ENCODE assay signal across 10 mouse cellular contexts in genomic region chr3:96558668-96559196, GRCm38 (mm10). TPM values are rescaled to one million over a fixed set of nuclear protein-coding genes. Genes with fewer than 3 reads are reported as not detected.
DNase-seq lines count a peak whose midpoint lies in the region; ATAC-seq and TF ChIP-seq lines count a peak whose summit lies in the region.
"Had no signal": no experiment of that assay in that cellular context is flagged by ENCODE, and none has a peak within 500 bp of the region (broad histone marks: within the 10 kb centered on the region; RNA-seq: fewer than 3 reads in every experiment).

No protein-coding gene starts in this region.

- peaks cover 52% of the 10 kb centered on the region for H3K4me1 ChIP-seq in G1E (ENCODE audit: insufficient read depth, low read depth, low read length)
- H3K4me1 ChIP-seq in heart, embryonic 15.5 days (replicated peaks) = peaks cover 40% of the 10 kb centered on the region
- H3K4me1 ChIP-seq in liver, embryonic 14.5 days (replicated peaks; ENCODE audit: control insufficient read depth in 2 of 2, insufficient read depth in 2 of 2, low read length in 1 of 2) = peaks cover 10 to 16% of the 10 kb centered on the region in 2 experiments

- H3K27me3 ChIP-seq in G1E (ENCODE audit: insufficient read depth, low read length) = no peaks in the 10 kb centered on the region
- no peaks in the 10 kb centered on the region for H3K27me3 ChIP-seq in heart, embryonic 15.5 days
- no peaks in the 10 kb centered on the region for H3K27me3 ChIP-seq in liver, embryonic 14.5 days (ENCODE audit: control insufficient read depth, insufficient read depth, low read length)
- H3K27me3 ChIP-seq: Patski had no signal

- H3K27ac ChIP-seq in gastrocnemius, adult 2 months = peak overlapping the region; percentile 99
- H3K27ac ChIP-seq in heart, embryonic 15.5 days = peak overlapping the region; percentile 96
- peak overlapping the region; percentile 90 for H3K27ac ChIP-seq in liver, embryonic 14.5 days

- intact Hi-C loops in gastrocnemius, adult 2 months (cut with DNase I) = no loop called here
- intact Hi-C loops in gastrocnemius, postnatal 14 days (cut with DNase I; ENCODE audit: low total_unique reads) = no loop called here

- no peak for TF ChIP-seq EP300 in liver, embryonic 14.5 days (IDR thresholded peaks at IDR 0.05; ENCODE audit: low read depth)

- DNase-seq in gastrocnemius, adult 2 months = no peak
- no peak for DNase-seq in gastrocnemius, postnatal 14 days
- DNase-seq in G1E (ENCODE audit: low spot score) = no peak
- no peak for DNase-seq in liver, embryonic 14.5 days (ENCODE audit: low read depth in 3 of 3, low spot score in 3 of 3)
- DNase-seq in left cerebral cortex, adult 18-20 months (ENCODE audit: low spot score in 2 of 2) = no peak
- DNase-seq in adrenal gland, postnatal 4 days (ENCODE audit: low spot score in 2 of 2) = no peak
- no peak for DNase-seq in spleen, postnatal 10 days (ENCODE audit: low spot score in 2 of 2)

- peak overlapping the region; percentile 91 for H3K4me3 ChIP-seq in gastrocnemius, adult 2 months
- peak overlapping the region; percentile 80 for H3K4me3 ChIP-seq in G1E (ENCODE audit: low read depth, low read length)
- H3K4me3 ChIP-seq in heart, embryonic 15.5 days = peak overlapping the region; percentile 73
- peak overlapping the region; percentile 89 to 99 for H3K4me3 ChIP-seq in liver, embryonic 14.5 days (ENCODE audit: insufficient read depth in 1 of 2, low read depth in 2 of 2, low read length in 2 of 2)

- ATAC-seq in G1E (ENCODE audit: extremely low read depth, insufficient number of reproducible peaks, low FRiP score, poor library complexity, severe bottlenecking) = no peak
- ATAC-seq in heart, embryonic 15.5 days (replicated peaks; ENCODE audit: insufficient number of reproducible peaks, insufficient read depth, low FRiP score, low read depth) = no peak
- ATAC-seq in liver, embryonic 14.5 days (ENCODE audit: insufficient read depth) = no peak
- ATAC-seq: Patski had no signal

- 10% methylated on average over 10 of the region's 10 CpGs for WGBS in heart, embryonic 15.5 days
- 9% methylated on average over 10 of the region's 10 CpGs for WGBS in liver, embryonic 14.5 days (ENCODE audit: insufficient replicate concordance)

- H3K36me3 ChIP-seq in G1E (replicated peaks) = peaks cover 28% of the 10 kb centered on the region
- H3K36me3 ChIP-seq in heart, embryonic 15.5 days = peaks cover 20% of the 10 kb centered on the region
- peaks cover 15% of the 10 kb centered on the region for H3K36me3 ChIP-seq in liver, embryonic 14.5 days (replicated peaks; ENCODE audit: control insufficient read depth, insufficient read depth, low read depth)

- TF ChIP-seq CTCF in gastrocnemius, adult 2 months (IDR thresholded peaks at IDR 0.05) = no peak
- TF ChIP-seq CTCF in G1E (IDR thresholded peaks at IDR 0.05; ENCODE audit: low read depth, low read length) = no peak
- no peak for TF ChIP-seq CTCF in liver, embryonic 14.5 days (IDR thresholded peaks at IDR 0.05; ENCODE audit: low read depth)

- H3K9me3 ChIP-seq in G1E (replicated peaks) = no peaks in the 10 kb centered on the region
- H3K9me3 ChIP-seq in heart, embryonic 15.5 days (replicated peaks) = no peaks in the 10 kb centered on the region
- H3K9me3 ChIP-seq in liver, embryonic 14.5 days (ENCODE audit: control insufficient read depth, low read length) = no peaks in the 10 kb centered on the region

- H3K4me2 ChIP-seq in heart, embryonic 15.5 days = peak overlapping the region; percentile 66
- peak overlapping the region; percentile 99 for H3K4me2 ChIP-seq in liver, embryonic 14.5 days (ENCODE audit: low read depth)

- H3K9ac ChIP-seq in heart, embryonic 15.5 days = peak overlapping the region; percentile 90
- peak overlapping the region; percentile 97 for H3K9ac ChIP-seq in liver, embryonic 14.5 days (replicated peaks)

RNA-seq across cellular contexts. Expression of gene Txnip, which starts 1.0 kb away (rescaled TPM):
- total RNA-seq in gastrocnemius, adult 2 months (2021) = 100 to 1,000 TPM; 541 to 557 TPM
- total RNA-seq in gastrocnemius, postnatal 14 days (2021) = 100 to 1,000 TPM; 288 to 458 TPM
- 1,322 and 1,463 TPM in 2 replicates for total RNA-seq in G1E (2014; fragmentation: Nextera tagmentation)
- 307 and 332 TPM in 2 replicates for total RNA-seq in G1E (2017)
- polyA plus RNA-seq in G1E (2012) = 16.1 and 19.5 TPM in 2 replicates
- polyA plus RNA-seq in heart, embryonic 15.5 days (2015; fragmentation: Nextera tagmentation; extraction: Ambion mirVana) = 206 and 208 TPM in 2 replicates
- 33.2 and 42.8 TPM in 2 replicates for polyA plus RNA-seq in liver, embryonic 14.5 days (2012; rRNA removed)
- polyA plus RNA-seq in liver, embryonic 14.5 days (2014; fragmentation: Nextera tagmentation; extraction: Ambion mirVana) = 31.9 and 32.5 TPM in 2 replicates
- 10 to 100 TPM; 19.4 to 25.9 TPM for total RNA-seq in left cerebral cortex, adult 18-20 months (2021)
- 100 to 1,000 TPM; 980 to 992 TPM for total RNA-seq in adrenal gland, postnatal 4 days (2021)

RNA-seq across cellular contexts. Expression of gene Gm16253, which starts 18.1 kb away (rescaled TPM):
- total RNA-seq in gastrocnemius, adult 2 months (2021) = 1 to 10 TPM in 1 of 2 experiments, not detected in 1; 1.1 TPM
- total RNA-seq in gastrocnemius, postnatal 14 days (2021) = 1 to 10 TPM; 1.2 to 1.5 TPM
- total RNA-seq in G1E (2014; fragmentation: Nextera tagmentation) (not detected in 2 replicates), G1E (2017) (not detected in 2 replicates)
- not detected in 2 replicates for polyA plus RNA-seq in G1E (2012)
- 1.3 and 1.6 TPM in 2 replicates for polyA plus RNA-seq in heart, embryonic 15.5 days (2015; fragmentation: Nextera tagmentation; extraction: Ambion mirVana)
- polyA plus RNA-seq in liver, embryonic 14.5 days (2012; rRNA removed) = not detected in 2 replicates
- polyA plus RNA-seq in liver, embryonic 14.5 days (2014; fragmentation: Nextera tagmentation; extraction: Ambion mirVana) = not detected in 2 replicates
- not detected for total RNA-seq in left cerebral cortex, adult 18-20 months (2021)
- not detected for total RNA-seq in adrenal gland, postnatal 4 days (2021)
- polyA plus RNA-seq: large intestine, adult 2 months had no signal

RNA-seq across cellular contexts. Expression of gene Hfe2, which starts 33.8 kb away (rescaled TPM):
- 100 to 1,000 TPM; 590 to 675 TPM for total RNA-seq in gastrocnemius, adult 2 months (2021)
- total RNA-seq in gastrocnemius, postnatal 14 days (2021) = 100 to 1,000 TPM; 460 to 465 TPM
- total RNA-seq in G1E (2014; fragmentation: Nextera tagmentation) (not detected in 2 replicates), G1E (2017) (not detected in 2 replicates)
- polyA plus RNA-seq in G1E (2012) = not detected in 2 replicates
- polyA plus RNA-seq in heart, embryonic 15.5 days (2015; fragmentation: Nextera tagmentation; extraction: Ambion mirVana) = 7.9 and 8.0 TPM in 2 replicates
- 3.8 and 4.5 TPM in 2 replicates for polyA plus RNA-seq in liver, embryonic 14.5 days (2012; rRNA removed)
- 4.3 and 4.4 TPM in 2 replicates for polyA plus RNA-seq in liver, embryonic 14.5 days (2014; fragmentation: Nextera tagmentation; extraction: Ambion mirVana)
- 1 to 10 TPM; 1.3 to 1.5 TPM for total RNA-seq in left cerebral cortex, adult 18-20 months (2021)
- total RNA-seq in adrenal gland, postnatal 4 days (2021) = 10 to 100 TPM in 1 of 2 experiments, 1 to 10 TPM in 1; 3.9 to 11.2 TPM
- polyA plus RNA-seq: Patski had no signal

RNA-seq across cellular contexts. Expression of gene Polr3gl, which starts 35.2 kb away (rescaled TPM):
- 10 to 100 TPM; 44.5 to 48.3 TPM for total RNA-seq in gastrocnemius, adult 2 months (2021)
- total RNA-seq in gastrocnemius, postnatal 14 days (2021) = 10 to 100 TPM; 30.3 to 34.0 TPM
- 40.0 and 45.7 TPM in 2 replicates for total RNA-seq in G1E (2014; fragmentation: Nextera tagmentation)
- 35.4 and 40.7 TPM in 2 replicates for total RNA-seq in G1E (2017)
- 12.0 and 12.5 TPM in 2 replicates for polyA plus RNA-seq in G1E (2012)
- 34.8 and 38.3 TPM in 2 replicates for polyA plus RNA-seq in heart, embryonic 15.5 days (2015; fragmentation: Nextera tagmentation; extraction: Ambion mirVana)
- polyA plus RNA-seq in liver, embryonic 14.5 days (2012; rRNA removed) = 6.2 and 11.8 TPM in 2 replicates
- 3.0 and 3.3 TPM in 2 replicates for polyA plus RNA-seq in liver, embryonic 14.5 days (2014; fragmentation: Nextera tagmentation; extraction: Ambion mirVana)
- 10 to 100 TPM; 24.0 to 24.8 TPM for total RNA-seq in left cerebral cortex, adult 18-20 months (2021)
- total RNA-seq in adrenal gland, postnatal 4 days (2021) = 10 to 100 TPM; 37.6 to 37.8 TPM

RNA-seq across cellular contexts. Expression of gene Ankrd34a, which starts 37.7 kb away (rescaled TPM):
- under 1 TPM; 0.41 to 0.92 TPM for total RNA-seq in gastrocnemius, adult 2 months (2021)
- 1 to 10 TPM in 1 of 2 experiments, under 1 TPM in 1; 0.66 to 1.9 TPM for total RNA-seq in gastrocnemius, postnatal 14 days (2021)
- total RNA-seq in G1E (2014; fragmentation: Nextera tagmentation) = not detected in 2 replicates
- total RNA-seq in G1E (2017) = 0.05 TPM in 1 of 2 replicates, not detected in the other
- 0.03 and 0.04 TPM in 2 replicates for polyA plus RNA-seq in G1E (2012)
- polyA plus RNA-seq in heart, embryonic 15.5 days (2015; fragmentation: Nextera tagmentation; extraction: Ambion mirVana) = 6.7 TPM in 2 replicates
- polyA plus RNA-seq in liver, embryonic 14.5 days (2012; rRNA removed) = 0.08 TPM in 2 replicates
- not detected in 2 replicates for polyA plus RNA-seq in liver, embryonic 14.5 days (2014; fragmentation: Nextera tagmentation; extraction: Ambion mirVana)
- 10 to 100 TPM; 67.3 to 77.4 TPM for total RNA-seq in left cerebral cortex, adult 18-20 months (2021)
- 1 to 10 TPM in 1 of 2 experiments, under 1 TPM in 1; 0.59 to 1.5 TPM for total RNA-seq in adrenal gland, postnatal 4 days (2021)

Comparison
In these comparisons a context has a peak if more than half of its experiments do, and no peak if none do; other contexts are left out.
1. RNA of gene Txnip, which starts 1.0 kb away (total RNA-seq): 307 to 1,463 TPM in G1E, 980 to 992 TPM in adrenal gland, postnatal 4 days, 541 to 557 TPM in gastrocnemius, adult 2 months and 288 to 458 TPM in gastrocnemius, postnatal 14 days; 19.4 to 25.9 TPM in left cerebral cortex, adult 18-20 months; every median in the first group is over 10 times any median in the second.
2. RNA of gene Hfe2, which starts 33.8 kb away (total RNA-seq): 590 to 675 TPM in gastrocnemius, adult 2 months and 460 to 465 TPM in gastrocnemius, postnatal 14 days; 3.9 to 11.2 TPM in adrenal gland, postnatal 4 days, 1.3 to 1.5 TPM in left cerebral cortex, adult 18-20 months and not detected in G1E; every median in the first group is over 10 times any median in the second.
3. Peak in every context shown above with its lines, with median percentiles within 50 percentile points of each other: H3K27ac ChIP-seq and H3K4me3 ChIP-seq.